Mouse (Mus musculus): ENCODE data around the gene Zbtb45. TPM values are rescaled to one million over a fixed set of nuclear protein-coding genes. Genes with fewer than 3 reads are reported as not detected.
A peak's percentile ranks its signal among the peaks of the same experiment; 100 is the strongest.

Gene Zbtb45
- polyA plus RNA-seq, 1 experiment = 8.2 TPM

GRCm38 (mm10) chr7:12979776-12980175 lies 30.1 kb downstream of the Zbtb45 start:
- no peak for TF ChIP-seq TCF3 (IDR thresholded peaks at IDR 0.05; ENCODE audit: insufficient read length, low read depth)
- TF ChIP-seq MYOD1 (IDR thresholded peaks at IDR 0.05; ENCODE audit: control insufficient read depth in 1 of 3, insufficient read length in 2 of 3, low read depth in 2 of 3) = no peak
- no peak for TF ChIP-seq TCF12 (IDR thresholded peaks at IDR 0.05; ENCODE audit: insufficient read depth, poor library complexity, severe bottlenecking)
- TF ChIP-seq REST (IDR thresholded peaks at IDR 0.05; ENCODE audit: insufficient read depth, insufficient read length) = no peak
- no peak for TF ChIP-seq POLR2AphosphoS2 (IDR thresholded peaks at IDR 0.05; ENCODE audit: insufficient read length, low read depth)
- TF ChIP-seq CEBPB (IDR thresholded peaks at IDR 0.05; ENCODE audit: insufficient read depth, poor library complexity, severe bottlenecking) = no peak
- TF ChIP-seq SRF (IDR thresholded peaks at IDR 0.05; ENCODE audit: control insufficient read depth, insufficient read length, low read depth) = no peak
- TF ChIP-seq E2F4 (IDR thresholded peaks at IDR 0.05; ENCODE audit: insufficient read depth) = no peak
- no peak for TF ChIP-seq MYOG (IDR thresholded peaks at IDR 0.05; ENCODE audit: control insufficient read depth in 1 of 3, insufficient read depth in 1 of 3, insufficient read length in 2 of 3, low read depth in 2 of 3)
- TF ChIP-seq MAX (IDR thresholded peaks at IDR 0.05; ENCODE audit: low read depth) = no peak
- no peak for TF ChIP-seq POLR2A (IDR thresholded peaks at IDR 0.05; ENCODE audit: insufficient read length, low read depth)
- no peaks in the 10 kb centered on the region for H3K79me2 ChIP-seq (ENCODE audit: control insufficient read depth, insufficient read depth)
- H3K4me3 ChIP-seq = no peak overlapping the region
- H3ac ChIP-seq (ENCODE audit: control insufficient read depth, insufficient read length) = no peak overlapping the region
- no peaks in the 10 kb centered on the region for H3K27me3 ChIP-seq (ENCODE audit: control insufficient read depth, insufficient read depth, insufficient read length)
- H3K36me3 ChIP-seq (ENCODE audit: control insufficient read depth, insufficient read depth) = no peaks in the 10 kb centered on the region
- H3K4me2 ChIP-seq (ENCODE audit: low read depth) = no peak overlapping the region

- peak overlapping the region; percentile 66 for H3K4me3 ChIP-seq
- H3ac ChIP-seq (ENCODE audit: control insufficient read depth, insufficient read length) = no peak overlapping the region
- no peak for TF ChIP-seq CEBPB (IDR thresholded peaks at IDR 0.05; ENCODE audit: insufficient read depth, poor library complexity, severe bottlenecking)
- no peak for TF ChIP-seq TCF3 (IDR thresholded peaks at IDR 0.05; ENCODE audit: insufficient read length, low read depth)
- no peak for TF ChIP-seq USF1 (IDR thresholded peaks at IDR 0.05; ENCODE audit: low read depth)
- TF ChIP-seq TCF12 (IDR thresholded peaks at IDR 0.05; ENCODE audit: insufficient read depth, poor library complexity, severe bottlenecking) = no peak
- TF ChIP-seq MAX (IDR thresholded peaks at IDR 0.05; ENCODE audit: low read depth) = no peak
- TF ChIP-seq REST (IDR thresholded peaks at IDR 0.05; ENCODE audit: insufficient read depth, insufficient read length) = no peak
- no peak for TF ChIP-seq MYOD1 (IDR thresholded peaks at IDR 0.05; ENCODE audit: control insufficient read depth in 1 of 3, insufficient read length in 2 of 3, low read depth in 2 of 3)
- TF ChIP-seq MYOG (IDR thresholded peaks at IDR 0.05; ENCODE audit: control insufficient read depth in 1 of 3, insufficient read depth in 1 of 3, insufficient read length in 2 of 3, low read depth in 2 of 3) = no peak
- no peak for TF ChIP-seq POLR2AphosphoS2 (IDR thresholded peaks at IDR 0.05; ENCODE audit: insufficient read length, low read depth)
- TF ChIP-seq SRF (IDR thresholded peaks at IDR 0.05; ENCODE audit: control insufficient read depth, insufficient read length, low read depth) = no peak
Observed at GRCm38 (mm10) chr7:12978931-12979722, 30.7 kb downstream of the Zbtb45 start.

DNA sequence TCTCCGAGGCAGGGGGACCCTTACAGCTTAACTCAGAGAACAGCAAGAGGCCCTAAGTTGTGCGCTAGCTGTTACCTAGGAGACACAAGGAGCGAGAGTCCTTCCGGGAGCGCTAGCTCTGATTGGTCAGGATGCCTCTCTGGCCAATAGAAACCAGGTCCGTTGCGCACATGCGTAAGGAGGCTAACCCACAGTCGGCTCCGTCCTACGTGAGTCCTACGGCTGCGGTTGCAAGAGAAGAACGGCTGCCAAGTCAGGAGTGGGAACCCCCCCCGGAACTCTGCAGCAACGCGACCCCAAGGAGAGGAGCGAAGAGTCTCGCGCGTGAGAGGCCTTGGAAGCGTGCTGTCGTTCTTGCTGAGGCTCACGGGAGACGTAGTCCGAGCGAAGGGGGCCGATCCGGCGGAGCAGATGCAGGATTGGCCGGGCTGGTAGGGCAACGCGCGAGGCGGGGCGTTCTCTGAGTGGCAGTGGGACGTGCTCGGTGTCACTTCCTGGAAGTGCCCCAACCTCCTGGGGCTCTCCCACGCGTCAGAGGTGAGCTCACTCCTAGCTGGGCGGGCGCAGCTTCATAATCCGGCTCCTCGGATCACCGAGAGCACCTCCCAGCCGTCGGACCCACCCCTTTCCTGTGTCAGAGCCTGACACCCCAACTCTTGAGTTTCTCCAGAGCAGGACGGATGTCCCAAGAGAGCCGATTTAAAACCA lies 32.0 kb downstream of the Zbtb45 start, which contains the start of gene Zfp446:
TSS of gene Zfp446 (plus strand) at position 167 of the 708 bp plus-strand sequence.
- H3K79me2 ChIP-seq (ENCODE audit: control insufficient read depth, insufficient read depth) = no peaks in the 10 kb centered on the region
- H3K27me3 ChIP-seq (ENCODE audit: control insufficient read depth, insufficient read depth, insufficient read length) = no peaks in the 10 kb centered on the region
- peak within 1 kb of the TSS; percentile 99 for H3K4me2 ChIP-seq (ENCODE audit: low read depth)
- peak within 1 kb of the TSS; percentile 66 for H3K4me3 ChIP-seq
- peak within 1 kb of the TSS; percentile 19 for H3ac ChIP-seq (ENCODE audit: control insufficient read depth, insufficient read length)
- no peak for TF ChIP-seq E2F4 (IDR thresholded peaks at IDR 0.05; ENCODE audit: insufficient read depth)
- peak; percentile 86 for TF ChIP-seq POLR2AphosphoS2 (IDR thresholded peaks at IDR 0.05; ENCODE audit: insufficient read length, low read depth)
- TF ChIP-seq TCF3 (IDR thresholded peaks at IDR 0.05; ENCODE audit: insufficient read length, low read depth) = no peak
- no peak for TF ChIP-seq CEBPB (IDR thresholded peaks at IDR 0.05; ENCODE audit: insufficient read depth, poor library complexity, severe bottlenecking)
- no peak for TF ChIP-seq USF1 (IDR thresholded peaks at IDR 0.05; ENCODE audit: low read depth)
- TF ChIP-seq REST (IDR thresholded peaks at IDR 0.05; ENCODE audit: insufficient read depth, insufficient read length) = no peak
- TF ChIP-seq MAX (IDR thresholded peaks at IDR 0.05; ENCODE audit: low read depth) = no peak
- no peak for TF ChIP-seq TCF12 (IDR thresholded peaks at IDR 0.05; ENCODE audit: insufficient read depth, poor library complexity, severe bottlenecking)
- TF ChIP-seq SRF (IDR thresholded peaks at IDR 0.05; ENCODE audit: control insufficient read depth, insufficient read length, low read depth) = peak; percentile 15
- peak; percentile 80 for TF ChIP-seq POLR2A (IDR thresholded peaks at IDR 0.05; ENCODE audit: insufficient read length, low read depth)
- TF ChIP-seq MYOD1 (IDR thresholded peaks at IDR 0.05; ENCODE audit: control insufficient read depth in 1 of 3, insufficient read length in 2 of 3, low read depth in 2 of 3) = no peak
- peak in 1 of 3 experiments; percentile 27 for TF ChIP-seq MYOG (IDR thresholded peaks at IDR 0.05; ENCODE audit: control insufficient read depth in 1 of 3, insufficient read depth in 1 of 3, insufficient read length in 2 of 3, low read depth in 2 of 3)
- no peaks in the 10 kb centered on the region for H3K36me3 ChIP-seq (ENCODE audit: control insufficient read depth, insufficient read depth)

More at GRCm38 (mm10) chr7:12978931-12979722, 30.7 kb downstream of the Zbtb45 start:
- Histone ChIP-seq H3K27me3 (ENCODE audit: control insufficient read depth, insufficient read depth, insufficient read length) (no peaks in the 10 kb centered on the region), H3K79me2 (ENCODE audit: control insufficient read depth, insufficient read depth) (no peaks in the 10 kb centered on the region), H3K36me3 (ENCODE audit: control insufficient read depth, insufficient read depth) (no peaks in the 10 kb centered on the region), H3K4me2 (ENCODE audit: low read depth) (peak overlapping the region; percentile 99)

DNA sequence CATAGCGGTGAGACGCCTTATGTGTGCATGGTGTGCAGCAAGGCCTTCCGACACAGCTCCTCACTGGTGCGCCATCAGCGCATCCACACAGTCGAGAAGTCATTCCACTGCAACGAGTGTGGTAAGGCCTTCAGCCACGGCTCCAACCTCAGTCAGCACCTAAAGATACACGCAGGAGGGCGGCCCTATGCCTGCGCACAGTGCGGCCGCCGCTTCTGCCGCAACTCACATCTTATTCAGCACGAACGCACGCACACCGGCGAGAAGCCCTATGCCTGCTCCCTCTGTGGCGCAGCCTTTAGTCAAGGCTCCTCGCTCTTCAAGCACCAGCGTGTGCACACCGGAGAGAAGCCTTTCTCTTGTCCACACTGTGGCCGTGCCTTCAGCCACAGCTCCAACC lies 38.9 kb downstream of the Zbtb45 start:
- H3K36me3 ChIP-seq (ENCODE audit: control insufficient read depth, insufficient read depth) = no peaks in the 10 kb centered on the region
- H3K79me2 ChIP-seq (ENCODE audit: control insufficient read depth, insufficient read depth) = peaks cover 5% of the 10 kb centered on the region
- no peaks in the 10 kb centered on the region for H3K27me3 ChIP-seq (ENCODE audit: control insufficient read depth, insufficient read depth, insufficient read length)
- no peak overlapping the region for H3ac ChIP-seq (ENCODE audit: control insufficient read depth, insufficient read length)
- no peak for TF ChIP-seq MAX (IDR thresholded peaks at IDR 0.05; ENCODE audit: low read depth)
- TF ChIP-seq POLR2A (IDR thresholded peaks at IDR 0.05; ENCODE audit: insufficient read length, low read depth) = no peak
- no peak for TF ChIP-seq TCF12 (IDR thresholded peaks at IDR 0.05; ENCODE audit: insufficient read depth, poor library complexity, severe bottlenecking)
- TF ChIP-seq POLR2AphosphoS2 (IDR thresholded peaks at IDR 0.05; ENCODE audit: insufficient read length, low read depth) = no peak
- TF ChIP-seq MYOG (IDR thresholded peaks at IDR 0.05; ENCODE audit: control insufficient read depth in 1 of 3, insufficient read depth in 1 of 3, insufficient read length in 2 of 3, low read depth in 2 of 3) = no peak
- TF ChIP-seq CEBPB (IDR thresholded peaks at IDR 0.05; ENCODE audit: insufficient read depth, poor library complexity, severe bottlenecking) = no peak
- TF ChIP-seq E2F4 (IDR thresholded peaks at IDR 0.05; ENCODE audit: insufficient read depth) = no peak
- TF ChIP-seq TCF3 (IDR thresholded peaks at IDR 0.05; ENCODE audit: insufficient read length, low read depth) = no peak
- no peak for TF ChIP-seq REST (IDR thresholded peaks at IDR 0.05; ENCODE audit: insufficient read depth, insufficient read length)
- no peak for TF ChIP-seq SRF (IDR thresholded peaks at IDR 0.05; ENCODE audit: control insufficient read depth, insufficient read length, low read depth)
- H3K4me3 ChIP-seq = no peak overlapping the region
- H3K4me2 ChIP-seq (ENCODE audit: low read depth) = no peak overlapping the region
